Mouse (Mus musculus) R1 (cell line): Measurements from ENCODE around the gene Lrrtm4.
A peak's percentile ranks its signal among the peaks of the same experiment; 100 is the strongest.

Experiments
- DNase-seq: peaks from one replicate; pipeline ENCODE4 v3.0.0-alpha.2; 2018; ENCODE audit warnings: low read depth, low spot score

The Lrrtm4 gene

DNA sequence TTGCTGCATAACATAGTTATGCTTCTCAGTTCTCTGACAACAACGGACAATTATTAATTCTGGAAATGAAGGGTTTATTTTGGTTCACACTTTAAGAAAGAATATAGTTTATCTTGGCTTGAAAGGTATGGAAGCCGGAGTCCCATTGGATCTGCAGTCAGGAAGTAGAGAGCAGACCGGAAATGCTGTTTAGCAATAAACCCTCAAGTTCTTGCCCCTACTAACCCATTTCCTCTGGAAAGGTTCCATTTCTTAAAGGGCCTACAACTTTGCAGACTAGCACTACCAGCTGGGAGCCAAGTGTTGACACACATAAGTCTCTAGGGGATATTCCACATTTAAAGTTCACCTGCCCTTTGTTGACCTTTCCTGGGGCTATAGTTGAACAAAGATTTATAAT lies 309.7 kb downstream of the Lrrtm4 start:
- DNase-seq, result no peak

DNA sequence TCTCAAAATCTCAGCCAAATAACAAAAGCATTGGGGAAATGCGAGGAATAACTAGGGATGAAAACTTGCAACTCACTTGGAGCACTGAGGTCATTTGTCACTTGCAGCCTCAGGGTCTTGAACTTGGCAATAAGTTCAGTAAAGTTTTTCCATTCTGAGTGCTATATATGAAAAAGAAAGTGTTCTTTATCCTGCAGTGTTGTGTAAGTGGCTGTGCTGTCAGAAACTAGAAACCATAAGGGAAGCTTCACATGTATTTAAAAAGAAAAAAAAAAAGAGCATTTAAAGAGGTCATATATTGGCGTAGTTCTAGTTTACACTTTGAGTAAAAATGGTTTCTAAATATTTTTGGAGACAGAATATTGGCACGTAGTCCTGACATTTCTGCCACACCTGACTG lies 313.1 kb downstream of the Lrrtm4 start:
- DNase-seq, result no peak

DNA sequence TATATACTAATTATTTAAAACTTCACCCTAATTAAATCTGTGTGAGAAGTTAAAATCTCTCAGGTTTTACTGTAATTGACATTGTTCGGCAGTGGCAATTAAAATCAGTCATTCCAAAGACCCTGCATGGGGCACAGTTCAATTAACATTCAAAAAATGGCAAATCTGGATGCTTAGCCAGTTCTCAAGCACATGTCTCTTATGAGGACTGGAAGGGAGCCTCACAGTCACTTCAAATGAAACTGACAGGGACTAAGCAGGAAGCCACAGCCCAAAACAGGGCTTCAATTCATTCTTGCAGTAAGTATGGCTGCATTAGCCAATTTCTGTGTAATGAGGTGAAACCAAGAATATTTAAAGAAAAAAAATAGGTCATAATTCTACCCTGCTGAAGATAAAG lies 333.6 kb downstream of the Lrrtm4 start:
- DNase-seq, result no peak

DNA sequence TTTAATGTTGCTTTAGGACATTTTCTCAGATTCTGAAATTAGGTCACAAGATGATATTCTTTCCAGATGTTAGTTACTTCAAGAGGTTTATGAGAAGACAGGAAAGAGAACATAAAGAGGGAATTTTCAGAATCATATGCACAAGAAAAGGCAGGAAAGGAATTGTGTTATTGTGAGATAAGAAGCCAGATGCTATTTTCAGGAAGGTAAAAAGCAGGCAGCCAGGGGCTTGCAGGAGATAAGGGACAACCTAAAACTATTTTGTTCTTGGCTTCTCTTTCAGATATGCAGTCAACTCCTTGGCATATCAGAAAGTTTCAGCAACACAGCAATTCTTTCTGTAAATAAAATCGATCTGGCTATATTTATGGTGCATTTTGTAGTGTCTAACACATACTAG lies 338.4 kb downstream of the Lrrtm4 start:
- no peak for DNase-seq

DNA sequence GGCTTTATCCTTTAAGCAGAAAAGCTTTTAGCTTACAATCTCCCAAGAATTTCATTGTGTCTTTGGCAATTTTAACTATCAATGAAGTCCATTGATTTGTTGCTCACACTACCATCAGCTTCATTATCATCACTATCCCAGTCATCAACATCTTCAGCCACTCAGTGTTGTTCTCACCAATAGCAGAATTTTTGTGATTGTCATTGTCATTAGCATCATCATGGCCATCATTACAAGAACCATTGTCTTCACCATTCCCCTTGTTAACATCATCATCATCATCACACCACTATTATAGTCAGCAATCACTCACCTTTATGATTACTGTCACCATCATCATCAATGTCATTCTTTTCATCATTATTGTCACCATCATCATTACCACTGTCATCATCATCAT lies 344.9 kb downstream of the Lrrtm4 start:
- DNase-seq, result no peak

DNA sequence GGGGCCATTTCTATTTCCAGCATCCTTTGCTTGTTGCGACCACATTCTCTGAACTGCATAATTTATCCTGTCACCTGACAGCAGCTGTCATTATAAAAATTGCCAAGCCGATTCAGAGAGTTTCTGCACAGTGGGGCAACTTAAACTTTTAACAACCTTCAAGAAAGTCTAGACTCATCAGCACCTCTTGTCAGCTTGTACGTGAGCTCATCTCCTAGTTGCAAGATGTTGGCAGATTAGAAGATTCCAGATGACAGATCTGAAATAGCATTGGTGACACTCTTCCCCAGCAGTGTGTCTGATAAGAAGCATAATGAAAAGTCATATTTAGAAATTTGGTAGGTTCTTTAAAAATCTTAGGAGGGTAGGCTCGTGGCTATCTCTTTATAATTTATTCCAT lies 347.9 kb downstream of the Lrrtm4 start:
- no peak for DNase-seq

DNA sequence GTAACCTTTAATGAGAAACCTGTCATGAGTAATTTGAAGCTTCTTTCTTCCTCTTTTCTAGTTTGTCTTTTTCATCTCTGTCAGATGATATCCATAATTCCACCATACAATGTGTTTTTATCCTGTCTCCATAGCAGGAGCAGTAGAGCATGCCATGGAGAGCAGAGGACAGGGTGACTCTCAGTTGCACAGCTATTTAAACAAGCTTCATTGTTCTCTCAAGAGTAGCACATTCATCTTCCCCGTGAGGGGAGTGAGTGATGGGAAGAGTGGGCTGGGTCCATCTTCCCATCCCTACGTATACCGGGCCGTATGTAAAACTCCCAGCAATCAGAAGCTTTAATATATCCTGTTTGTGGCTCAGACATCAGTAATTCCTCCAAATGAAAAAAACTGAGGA lies 370.9 kb downstream of the Lrrtm4 start:
- DNase-seq, result no peak

DNA sequence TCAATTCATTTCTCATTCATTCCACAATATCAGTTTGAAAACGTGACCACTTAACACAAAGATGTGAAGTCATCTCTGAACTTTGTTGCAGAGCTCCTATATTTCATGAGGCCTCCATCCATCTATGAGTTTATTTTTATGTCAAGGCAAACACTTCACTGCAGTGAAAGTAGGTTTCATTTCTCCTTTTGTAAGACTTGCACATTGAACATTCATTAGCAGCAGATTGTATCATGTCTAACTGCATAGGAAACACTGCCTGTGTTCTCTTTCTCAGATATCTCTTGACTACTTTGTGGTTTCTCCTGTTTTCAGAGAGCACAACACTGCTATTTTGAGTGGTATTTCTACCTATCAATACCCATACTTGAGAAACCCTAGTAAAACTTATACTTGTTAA lies 388.1 kb downstream of the Lrrtm4 start:
- DNase-seq, result no peak

DNA sequence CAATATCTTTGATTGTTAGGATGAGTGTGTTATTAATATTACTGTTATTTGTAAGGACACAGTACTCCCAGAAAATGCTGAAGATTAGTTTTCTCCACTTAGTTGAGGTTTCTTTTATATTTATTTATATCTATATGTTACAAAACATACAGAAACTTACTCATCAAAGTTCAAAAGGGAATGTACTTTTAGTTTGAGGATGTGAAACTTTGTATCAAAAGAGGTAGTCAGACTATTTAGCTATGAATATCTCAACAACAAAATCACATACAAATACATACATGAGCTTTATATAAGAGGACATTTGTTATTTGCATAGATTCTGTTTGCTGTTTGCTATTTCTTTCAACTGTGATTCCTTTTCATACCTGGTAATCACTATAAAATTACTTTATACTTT lies 421.5 kb downstream of the Lrrtm4 start:
- DNase-seq, result no peak

DNA sequence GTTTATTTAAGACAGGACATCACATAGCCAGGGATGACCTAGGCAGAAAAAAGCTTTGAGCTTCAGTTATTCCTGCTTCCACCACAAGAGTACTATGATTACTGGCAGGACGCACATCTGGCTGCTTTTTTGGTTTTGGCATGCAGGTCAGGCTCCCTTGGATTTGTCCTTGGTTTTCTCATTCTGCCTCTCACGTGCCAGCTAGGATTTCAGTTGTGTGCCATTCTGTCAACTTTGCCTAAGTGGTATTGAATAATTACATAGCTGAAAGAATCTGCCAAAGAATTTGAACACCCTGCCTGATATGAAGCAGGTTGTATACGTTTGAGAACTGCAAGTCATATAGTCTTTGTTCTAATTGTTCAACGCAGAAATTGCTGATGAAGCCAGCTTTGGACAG lies 451.9 kb downstream of the Lrrtm4 start:
- no peak for DNase-seq

DNA sequence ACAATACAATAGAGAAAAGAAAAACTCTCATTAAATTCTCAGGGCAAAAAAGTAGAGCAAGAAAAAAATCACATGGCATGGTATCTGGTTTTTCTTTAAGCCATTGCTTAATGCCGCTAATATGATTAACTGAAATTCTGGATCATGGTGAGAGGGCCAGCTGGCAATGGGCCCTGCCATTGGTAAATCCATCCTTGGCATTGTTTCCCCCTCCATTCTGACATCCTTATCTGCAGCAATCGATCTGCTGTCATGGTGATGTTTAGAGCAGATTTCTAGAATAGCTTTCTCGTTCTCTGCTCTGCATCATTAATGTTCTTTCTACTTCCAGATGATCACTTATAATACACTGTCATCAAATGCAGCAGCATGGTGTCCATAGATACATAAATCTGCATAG lies 457.5 kb downstream of the Lrrtm4 start:
- no peak for DNase-seq

DNA sequence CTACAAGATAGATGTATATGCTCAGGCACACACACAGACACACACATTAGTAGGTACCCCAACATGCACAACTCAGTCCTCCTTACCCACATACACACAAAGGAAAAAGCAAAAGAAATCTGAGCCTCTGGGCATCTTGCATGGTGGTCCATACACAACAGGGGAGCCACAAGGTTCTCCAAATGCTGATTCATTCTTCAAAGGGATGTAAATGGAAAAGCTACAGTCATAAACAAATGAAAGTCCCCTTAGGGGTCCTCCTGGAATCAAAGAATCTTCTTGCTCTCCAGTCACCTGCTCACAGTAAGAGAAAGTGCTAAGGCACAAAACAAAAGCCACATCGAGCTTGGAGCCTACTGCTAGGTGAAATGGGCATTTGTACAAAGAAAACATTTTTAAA lies 526.3 kb downstream of the Lrrtm4 start:
- peak; percentile 38 for DNase-seq

DNA sequence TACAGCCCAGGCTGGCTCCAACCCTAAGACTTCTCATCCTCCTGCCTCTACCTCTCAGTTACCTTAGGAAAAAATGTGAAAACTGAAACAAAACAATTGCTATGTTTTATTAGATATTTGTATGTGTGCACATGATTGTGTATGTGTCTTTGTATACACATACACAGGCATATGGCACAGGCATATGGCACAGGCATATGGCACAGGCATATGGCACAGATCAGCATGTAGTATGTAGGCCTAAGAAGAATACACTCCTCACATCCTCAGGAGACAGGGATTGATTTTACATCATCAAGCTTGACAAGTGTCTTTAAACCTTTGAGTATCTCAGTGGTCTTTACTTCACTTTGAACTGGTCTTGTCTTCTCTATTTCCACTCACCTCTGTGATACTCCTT lies 531.2 kb downstream of the Lrrtm4 start:
- no peak for DNase-seq

DNA sequence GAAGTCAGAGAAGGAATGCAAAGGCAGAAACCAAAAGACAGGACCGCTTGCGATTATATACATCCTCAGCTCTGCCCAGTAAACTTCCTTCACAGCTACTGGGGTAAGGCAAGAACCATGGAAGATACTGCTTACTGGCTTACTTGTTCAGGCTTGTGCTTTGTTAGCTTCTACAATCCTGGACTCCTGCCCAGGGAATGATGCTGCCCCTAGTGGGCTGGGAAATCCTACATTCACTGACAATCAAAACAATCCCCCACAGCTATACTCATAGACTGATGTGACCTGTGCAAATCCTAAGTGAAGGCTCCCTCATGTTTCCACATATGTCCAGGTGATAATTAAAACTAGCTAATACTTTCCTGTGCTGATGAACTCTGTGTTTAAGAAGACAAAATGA lies 534.7 kb downstream of the Lrrtm4 start:
- peak; percentile 7 for DNase-seq

DNA sequence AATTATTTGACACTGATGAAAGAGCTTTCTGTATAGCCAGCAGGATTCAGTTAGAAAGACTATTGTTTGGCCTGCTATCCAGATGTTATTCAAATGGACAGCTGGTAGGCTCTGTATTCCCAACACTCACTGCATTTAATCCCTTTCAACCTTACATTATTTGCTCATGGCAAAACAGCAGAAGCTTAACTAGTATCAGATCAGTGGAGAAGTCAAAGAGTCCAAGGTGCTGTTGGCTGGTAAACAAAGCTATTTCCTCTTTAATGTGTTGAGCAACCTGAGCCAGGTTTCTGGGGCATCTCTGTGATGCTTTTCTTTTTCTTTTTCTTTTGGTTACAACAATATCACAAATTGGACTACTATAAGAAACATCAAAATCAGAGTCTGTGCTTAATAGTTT lies 536.3 kb downstream of the Lrrtm4 start:
- DNase-seq, result no peak

DNA sequence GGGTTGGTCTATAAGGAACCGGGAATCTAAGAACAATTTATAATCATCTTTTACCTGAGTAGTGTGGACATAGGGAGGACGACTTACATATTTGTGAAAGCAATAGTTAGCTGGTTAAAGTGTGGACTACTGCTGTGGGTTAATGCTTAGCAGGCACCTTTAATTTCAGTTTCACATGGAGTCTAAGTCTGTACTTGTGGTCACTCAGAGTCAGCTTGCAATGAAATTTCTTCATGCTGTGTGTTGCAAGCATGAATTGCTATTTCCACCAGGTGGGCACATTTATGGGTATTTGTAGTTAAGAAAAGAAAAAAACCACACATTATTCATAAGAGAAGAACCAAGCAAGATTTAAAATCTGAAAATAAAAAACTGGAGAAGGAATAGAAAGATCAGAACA lies 558.5 kb downstream of the Lrrtm4 start:
- no peak for DNase-seq

DNA sequence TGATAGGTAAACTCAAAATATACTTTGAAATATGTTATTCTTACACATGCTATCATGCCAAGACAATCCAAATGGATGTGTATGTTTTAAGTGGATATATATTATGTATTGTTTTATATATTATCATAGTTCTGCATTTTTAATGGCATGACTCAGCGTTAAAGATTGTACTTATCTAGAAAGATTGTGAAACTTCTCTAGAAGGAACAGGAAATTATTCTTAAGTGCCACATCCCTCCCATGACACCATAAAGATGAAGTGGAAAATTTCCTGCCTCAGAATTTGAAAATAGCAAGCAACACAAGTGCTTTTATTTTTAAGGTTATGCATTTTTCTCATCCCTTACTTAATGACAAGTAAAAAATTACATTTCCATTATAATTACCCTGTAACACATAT lies 563.5 kb downstream of the Lrrtm4 start:
- no peak for DNase-seq

DNA sequence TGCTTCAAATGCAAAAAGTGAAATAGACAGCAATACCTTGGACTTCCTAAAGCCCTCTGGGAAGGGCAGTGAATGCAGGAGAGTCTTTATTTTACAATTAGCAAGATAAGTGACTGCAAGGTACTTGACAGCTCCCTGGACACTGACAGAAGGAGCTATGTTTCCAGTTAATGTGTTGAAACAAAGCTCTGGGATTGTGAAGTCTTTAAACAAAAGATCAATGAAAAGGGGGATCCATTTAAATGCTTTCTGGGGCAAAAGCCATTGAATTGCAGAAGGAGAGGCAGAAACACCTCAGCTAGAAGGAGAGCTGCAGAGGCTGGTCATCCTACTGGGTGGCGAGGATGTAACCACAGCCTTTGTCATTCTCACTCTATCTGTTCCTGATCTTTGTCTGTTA lies 571.1 kb downstream of the Lrrtm4 start:
- peak; percentile 60 for DNase-seq

DNA sequence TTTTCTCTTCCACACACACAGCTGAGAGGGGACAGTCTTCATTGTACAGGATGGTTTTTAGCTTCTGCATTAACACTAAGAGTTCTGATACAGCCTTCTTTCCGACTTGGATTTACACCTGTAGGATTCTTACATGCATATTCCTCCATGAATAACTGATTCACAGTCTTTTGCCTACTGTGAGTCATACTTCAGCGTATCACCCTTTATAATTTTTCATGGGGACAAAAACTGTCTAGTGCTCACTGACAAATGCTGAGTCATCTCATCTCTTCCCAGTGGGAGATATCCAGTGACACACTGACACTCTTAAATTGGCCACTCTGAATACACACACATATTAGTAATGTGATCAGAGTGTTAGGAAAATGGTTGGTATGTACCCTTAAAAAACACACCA lies 600.8 kb downstream of the Lrrtm4 start:
- DNase-seq, result no peak

DNA sequence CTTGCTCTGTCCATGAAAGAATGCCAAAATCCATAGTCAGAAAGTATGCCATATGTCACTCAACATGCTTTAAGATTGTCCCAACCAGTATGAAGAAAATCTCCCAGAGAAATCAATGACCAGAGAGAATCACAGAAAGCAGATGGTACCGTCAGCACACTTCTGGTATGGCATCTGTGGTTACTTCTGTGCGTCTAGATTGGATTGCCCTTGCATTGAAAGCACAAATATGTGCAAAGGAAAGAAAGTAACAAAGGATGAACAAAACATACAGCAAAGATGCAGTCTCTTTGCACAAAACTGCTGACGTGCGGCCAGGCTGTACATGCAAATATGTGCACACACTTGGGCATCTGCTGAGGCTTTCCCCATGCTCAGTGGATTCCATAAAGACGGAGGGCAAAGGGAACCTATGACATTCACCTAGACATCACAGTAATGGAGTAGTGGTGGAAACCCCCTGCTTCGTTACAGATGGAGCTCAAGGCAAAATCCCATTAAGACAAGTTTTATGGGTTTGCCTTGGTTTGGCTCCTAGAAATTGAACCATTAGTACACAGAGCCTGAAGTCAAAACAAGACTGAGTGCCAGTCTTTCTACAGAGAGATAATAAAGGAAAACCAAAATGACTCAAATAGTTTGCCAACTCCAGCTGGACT lies 604.1 kb downstream of the Lrrtm4 start:
- no peak for DNase-seq

DNA sequence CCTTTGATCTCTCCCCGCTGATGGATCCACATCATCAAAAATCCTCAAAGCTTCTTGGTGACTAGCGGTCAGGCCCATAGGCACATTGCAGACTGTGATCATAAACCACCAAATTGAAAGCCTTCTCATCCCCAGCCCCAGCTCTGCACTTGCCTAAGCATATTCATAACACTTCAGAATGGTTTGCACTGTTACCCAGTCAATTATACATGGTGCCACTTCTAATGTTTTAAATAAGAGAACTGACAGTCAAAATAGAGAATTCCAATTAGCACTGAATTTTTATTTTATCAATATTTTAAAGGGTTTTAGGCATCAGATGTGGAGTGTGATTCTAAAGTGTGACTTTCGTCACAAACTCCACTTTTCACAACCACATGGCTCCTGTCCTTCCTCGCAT lies 606.8 kb downstream of the Lrrtm4 start:
- DNase-seq, result no peak

DNA sequence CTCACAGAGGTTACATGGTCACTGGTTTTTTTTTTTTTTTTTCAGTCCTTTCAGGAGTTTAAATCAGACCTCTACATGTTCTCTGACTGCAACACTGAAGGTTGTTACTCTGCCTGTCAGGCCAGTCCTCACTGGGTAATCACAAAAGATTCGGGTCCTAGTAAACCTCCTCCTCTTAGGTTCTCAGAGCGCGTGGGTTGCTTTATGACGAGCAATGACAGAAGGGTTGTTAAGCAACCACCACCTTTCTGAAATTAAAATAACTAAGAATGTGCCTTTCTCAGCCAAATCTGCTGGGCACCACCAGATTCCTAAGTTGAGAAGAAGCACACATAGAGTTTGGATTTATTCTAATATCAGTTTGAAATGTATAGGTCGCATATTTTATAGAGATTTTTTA lies 644.1 kb downstream of the Lrrtm4 start:
- DNase-seq, result no peak

DNA sequence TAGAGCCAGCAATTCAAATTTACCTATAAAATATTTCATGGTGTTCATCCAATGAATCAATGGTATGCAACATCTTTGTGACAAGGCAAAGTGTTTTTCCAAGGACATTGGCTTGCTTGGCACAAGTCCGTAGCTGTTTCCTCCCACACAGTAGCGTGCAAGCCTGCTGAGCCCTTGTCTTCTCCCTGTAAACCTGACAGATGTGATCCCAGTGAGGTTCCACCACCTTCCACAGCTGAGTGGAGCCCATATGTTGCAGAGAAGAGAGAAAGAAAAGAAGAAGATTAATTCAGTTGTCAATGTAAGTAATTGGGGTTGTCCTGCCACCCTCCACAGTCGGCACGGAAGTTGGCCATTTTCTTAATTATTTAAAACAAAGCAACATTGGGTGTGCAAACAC lies 645.4 kb downstream of the Lrrtm4 start:
- no peak for DNase-seq

DNA sequence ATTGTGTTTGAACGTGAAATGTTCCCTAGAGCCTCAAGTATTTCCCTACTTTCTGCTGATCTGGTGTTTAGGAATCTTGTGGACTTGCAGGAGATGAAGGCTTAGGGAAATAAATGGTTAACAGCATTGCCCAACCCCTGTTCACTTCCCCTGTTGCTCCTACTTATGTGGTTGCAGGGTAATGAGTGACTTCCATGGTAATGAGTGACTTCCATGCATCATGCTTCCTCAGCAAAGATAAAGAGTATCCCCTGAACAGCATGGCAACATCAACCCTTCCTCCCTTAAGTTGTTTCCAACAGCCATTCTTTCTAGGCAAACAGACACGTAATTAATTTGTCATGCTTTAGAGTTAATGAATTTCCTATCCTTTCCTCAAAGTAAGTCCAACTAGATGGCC lies 685.5 kb downstream of the Lrrtm4 start:
- no peak for DNase-seq
